Mouse (Mus musculus) megakaryocyte, embryonic 14.5 days (primary cell): ENCODE data around the gene Cnot1.

Experiments used
- FLI1 ChIP-seq: IDR thresholded peaks from 2 replicates; pipeline ENCODE4 v1.6.1; 2012; ENCODE audit warnings: low read length, inconsistent platforms, mixed read lengths
- GATA1 ChIP-seq: IDR thresholded peaks from 3 replicates; pipeline ENCODE4 v1.6.1; 2012; ENCODE audit warnings: mixed read lengths, low read length, inconsistent platforms, borderline replicate concordance

DNA sequence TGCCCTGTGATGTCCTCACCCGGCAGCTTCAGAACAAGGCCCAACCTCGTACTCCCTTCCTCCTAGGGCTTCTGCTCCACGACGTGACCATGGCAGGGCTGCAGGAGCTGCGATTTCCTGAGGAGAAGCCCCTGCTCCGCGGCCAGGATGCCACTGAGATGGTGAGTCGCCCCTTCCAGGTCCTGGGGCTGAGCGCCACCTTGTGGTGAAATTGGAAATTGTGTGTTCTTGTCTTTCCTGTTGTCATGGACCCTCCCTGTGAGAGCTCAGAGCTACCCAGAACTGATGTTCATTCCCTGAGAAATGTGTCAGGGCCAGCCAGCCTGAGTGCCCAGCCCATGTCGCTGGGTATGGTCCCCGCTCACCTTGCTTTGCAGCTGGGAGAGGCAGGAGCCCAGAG lies 110.1 kb downstream of the Cnot1 start:
- TF ChIP-seq FLI1 (no peak), GATA1 (no peak)
